Mouse (Mus musculus): Measurements from ENCODE around the gene Il21r.

- TF ChIP-seq CTCF (conservative IDR thresholded peaks at IDR 0.05 in 1 of 2, IDR thresholded peaks at IDR 0.05 in 1 of 2; ENCODE audit: low read depth in 2 of 2, low read length in 2 of 2) (no peak), CHD2 (IDR thresholded peaks at IDR 0.05; ENCODE audit: low read length) (no peak)
Measured at GRCm38 (mm10) chr7:125573849-125574248, 29.4 kb upstream of the Il21r start.
